Mouse (Mus musculus): Measurements from ENCODE around the gene Daglb.
"Not testable (repeated sequence)": the region's sequence is repeated elsewhere in the genome, so short reads cannot be mapped to it uniquely, and the experiment has no call there.

Gene Daglb

GRCm38 (mm10) chr5:143487193-143487592 is 22.8 kb downstream of the Daglb start:
- DNase-seq (ENCODE audit: low read depth, low spot score): no peak

GRCm38 (mm10) chr5:143487998-143488397 is 23.6 kb downstream of the Daglb start:
- no peak for DNase-seq (ENCODE audit: low read depth, low spot score)

GRCm38 (mm10) chr5:143489749-143490342 is 25.5 kb downstream of the Daglb start:
- DNase-seq (ENCODE audit: low read depth, low spot score): no peak

GRCm38 (mm10) chr5:143491736-143492135 is 27.4 kb downstream of the Daglb start:
- DNase-seq (ENCODE audit: low read depth, low spot score): no peak

- DNase-seq (ENCODE audit: low read depth, low spot score): no peak
Observed at GRCm38 (mm10) chr5:143493163-143493562, 28.8 kb downstream of the Daglb start.

GRCm38 (mm10) chr5:143495708-143496107 is 31.3 kb downstream of the Daglb start:
- no peak for DNase-seq (ENCODE audit: low read depth, low spot score)

GRCm38 (mm10) chr5:143497451-143497850 is 33.1 kb downstream of the Daglb start:
- no peak for DNase-seq (ENCODE audit: low read depth, low spot score)

- DNase-seq (ENCODE audit: low read depth, low spot score): no peak
Observed at GRCm38 (mm10) chr5:143499197-143499596, 34.8 kb downstream of the Daglb start.

- no peak for DNase-seq (ENCODE audit: low read depth, low spot score)
Observed at GRCm38 (mm10) chr5:143499686-143500085, 35.3 kb downstream of the Daglb start.

GRCm38 (mm10) chr5:143500711-143501110 is 36.3 kb downstream of the Daglb start:
- DNase-seq (ENCODE audit: low read depth, low spot score): not testable (repeated sequence)

GRCm38 (mm10) chr5:143501140-143501539 is 36.8 kb downstream of the Daglb start:
- no peak for DNase-seq (ENCODE audit: low read depth, low spot score)

GRCm38 (mm10) chr5:143501649-143502048 is 37.3 kb downstream of the Daglb start:
- DNase-seq (ENCODE audit: low read depth, low spot score): no peak

GRCm38 (mm10) chr5:143502899-143503557 is 38.6 kb downstream of the Daglb start:
- DNase-seq (ENCODE audit: low read depth, low spot score): no peak

GRCm38 (mm10) chr5:143503740-143504139 is 39.4 kb downstream of the Daglb start:
- DNase-seq (ENCODE audit: low read depth, low spot score): no peak

GRCm38 (mm10) chr5:143504453-143504852 is 40.1 kb downstream of the Daglb start:
- DNase-seq (ENCODE audit: low read depth, low spot score): no peak

- no peak for DNase-seq (ENCODE audit: low read depth, low spot score)
Observed at GRCm38 (mm10) chr5:143505056-143505455, 40.7 kb downstream of the Daglb start.

- no peak for DNase-seq (ENCODE audit: low read depth, low spot score)
Observed at GRCm38 (mm10) chr5:143505545-143505944, 41.2 kb downstream of the Daglb start.

- no peak for DNase-seq (ENCODE audit: low read depth, low spot score)
Observed at GRCm38 (mm10) chr5:143509294-143509693, 44.9 kb downstream of the Daglb start.

- DNase-seq (ENCODE audit: low read depth, low spot score): no peak
Observed at GRCm38 (mm10) chr5:143509737-143510136, 45.4 kb downstream of the Daglb start.

GRCm38 (mm10) chr5:143511577-143511976 is 47.2 kb downstream of the Daglb start:
- DNase-seq (ENCODE audit: low read depth, low spot score): no peak

GRCm38 (mm10) chr5:143512305-143512704 is 47.9 kb downstream of the Daglb start:
- no peak for DNase-seq (ENCODE audit: low read depth, low spot score)

- no peak for DNase-seq (ENCODE audit: low read depth, low spot score)
Observed at GRCm38 (mm10) chr5:143514878-143515277, 50.5 kb downstream of the Daglb start.

GRCm38 (mm10) chr5:143517005-143517404 is 52.6 kb downstream of the Daglb start:
- no peak for DNase-seq (ENCODE audit: low read depth, low spot score)
